Mouse (Mus musculus) testis, adult 2 months (tissue): ENCODE results near the gene Polr1e.

ENCODE experiments used
- CTCF ChIP-seq: fragments of 200-500 bp; IDR thresholded peaks from 2 replicates; pipeline ENCODE4 v1.5.1; 2012; ENCODE audit warnings: low read depth, mild to moderate bottlenecking, inconsistent platforms, low read length, moderate library complexity; ENCODE audit not compliant: control insufficient read depth, insufficient read depth, insufficient replicate concordance
- POLR2A ChIP-seq: fragments of 200-500 bp; IDR thresholded peaks from 2 replicates; pipeline ENCODE4 v1.6.1; 2012; ENCODE audit warnings: low read depth, mild to moderate bottlenecking, inconsistent platforms, low read length, moderate library complexity; ENCODE audit not compliant: control insufficient read depth

- TF ChIP-seq CTCF, result no peak
- TF ChIP-seq POLR2A, result no peak
Measured at GRCm38 (mm10) chr4:45015615-45016014, 2.8 kb upstream of the Polr1e start.
